Mouse (Mus musculus): ENCODE results near the gene 4933416C03Rik.

DNA sequence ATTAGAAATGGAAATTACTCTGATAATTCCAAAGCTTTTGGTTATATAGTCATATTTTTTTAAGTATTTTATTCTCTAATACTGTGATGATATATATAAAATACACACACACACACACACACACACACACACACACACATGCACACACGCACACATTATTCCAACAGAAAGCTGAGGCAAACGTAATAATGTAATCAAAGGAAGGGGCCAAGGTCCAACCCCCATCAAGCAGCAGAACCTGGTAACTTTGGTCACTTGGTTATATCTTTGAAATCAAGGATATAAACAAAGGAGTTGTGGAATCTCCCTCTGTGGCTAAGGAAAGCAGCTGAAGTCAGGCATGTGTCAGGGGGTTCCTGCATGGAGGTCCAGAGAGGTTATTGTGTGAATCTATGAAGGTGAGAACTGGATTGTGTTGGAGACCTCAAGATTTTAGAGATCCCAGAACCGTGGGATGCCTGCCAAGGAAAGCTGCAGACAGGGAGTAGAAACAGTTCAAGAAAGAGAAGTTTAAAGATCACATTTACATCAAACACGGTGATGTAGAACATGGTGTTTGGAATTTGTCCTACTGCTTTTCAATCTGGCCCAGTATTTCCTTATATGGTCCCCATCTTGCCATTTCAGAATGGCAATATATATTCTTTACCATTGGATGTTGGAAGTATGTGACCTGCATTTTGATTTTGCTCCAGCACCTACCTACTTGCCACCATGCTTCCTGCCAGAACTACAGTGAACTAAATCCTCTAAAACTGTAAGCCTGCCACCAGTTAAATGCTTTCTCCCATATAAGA, 2.4 kb upstream of the 4933416C03Rik start:
- TF ChIP-seq POLR2A (IDR thresholded peaks at IDR 0.05; ENCODE audit: borderline replicate concordance, low read depth, low read length): no peak
- no peak for TF ChIP-seq CTCF (IDR thresholded peaks at IDR 0.05; ENCODE audit: low read depth, low read length)
